In genomic region chr11:40394864-40395266, GRCm38 (mm10) we compare ENCODE assay signal across 11 mouse cellular contexts.
DNase-seq lines count a peak whose midpoint lies in the region; ATAC-seq and TF ChIP-seq lines count a peak whose summit lies in the region.
"Had no signal": no experiment of that assay in that cellular context is flagged by ENCODE, and none has a peak within 500 bp of the region (broad histone marks: within the 10 kb centered on the region; RNA-seq: fewer than 3 reads in every experiment).

No protein-coding gene starts in this region.

- WGBS in forebrain, embryonic 16.5 days = 22% methylated on average over 7 of the region's 7 CpGs
- WGBS in limb, embryonic 14.5 days = 17% methylated on average over 7 of the region's 7 CpGs
- WGBS in neural tube, embryonic 15.5 days = 23% methylated on average over 7 of the region's 7 CpGs

- H3K4me2 ChIP-seq in forebrain, embryonic 16.5 days (ENCODE audit: low read length) = peak overlapping the region; percentile 38
- peak overlapping the region; percentile 30 for H3K4me2 ChIP-seq in limb, embryonic 14.5 days (replicated peaks; ENCODE audit: low read depth, low read length, severe bottlenecking)
- peak overlapping the region; percentile 45 for H3K4me2 ChIP-seq in neural tube, embryonic 15.5 days
- H3K4me2 ChIP-seq: heart, embryonic 13.5 days had no signal

- intact Hi-C loops in heart, postnatal 10 days (cut with DNase I) = no loop called here

- ATAC-seq in forebrain, embryonic 16.5 days = peak; percentile 57; the same call in 1 of the 2 replicates
- ATAC-seq in limb, embryonic 14.5 days (ENCODE audit: low FRiP score, low read depth) = peak; percentile 62
- ATAC-seq in neural tube, embryonic 15.5 days (ENCODE audit: low FRiP score) = peak; percentile 84

- TF ChIP-seq POLR2A in limb, embryonic 14.5 days (IDR thresholded peaks at IDR 0.05; ENCODE audit: borderline replicate concordance, extremely low read depth, insufficient read depth, insufficient read length) = no peak

- H3K4me3 ChIP-seq in forebrain, embryonic 16.5 days (replicated peaks; ENCODE audit: low read length) = no peak overlapping the region
- H3K4me3 ChIP-seq in limb, embryonic 14.5 days (replicated peaks; ENCODE audit: low read length) = peak overlapping the region; percentile 12; the same call in 1 of the 2 replicates
- 0 out of 2 replicates have a peak overlapping the region, but pooled peaks have one; percentile 8 for H3K4me3 ChIP-seq in neural tube, embryonic 15.5 days (replicated peaks)
- H3K4me3 ChIP-seq: heart, embryonic 13.5 days had no signal

- H3K9me3 ChIP-seq in forebrain, embryonic 16.5 days (ENCODE audit: control insufficient read depth, low read length) = no peaks in the 10 kb centered on the region
- no peaks in the 10 kb centered on the region for H3K9me3 ChIP-seq in limb, embryonic 14.5 days (ENCODE audit: control insufficient read depth, low read length)
- H3K9me3 ChIP-seq in neural tube, embryonic 15.5 days (replicated peaks) = no peaks in the 10 kb centered on the region
- H3K9me3 ChIP-seq: heart, embryonic 13.5 days had no signal

- H3K27me3 ChIP-seq in forebrain, embryonic 16.5 days (replicated peaks; ENCODE audit: control insufficient read depth, insufficient read depth, low read length) = no peaks in the 10 kb centered on the region
- H3K27me3 ChIP-seq in limb, embryonic 14.5 days (ENCODE audit: control insufficient read depth, insufficient read depth, low read length) = no peaks in the 10 kb centered on the region
- no peaks in the 10 kb centered on the region for H3K27me3 ChIP-seq in neural tube, embryonic 15.5 days (replicated peaks)
- H3K27me3 ChIP-seq: heart, embryonic 13.5 days had no signal

- H3K36me3 ChIP-seq in forebrain, embryonic 16.5 days (ENCODE audit: control insufficient read depth, insufficient read depth) = no peaks in the 10 kb centered on the region
- no peaks in the 10 kb centered on the region for H3K36me3 ChIP-seq in limb, embryonic 14.5 days (ENCODE audit: control insufficient read depth, insufficient read depth, low read length)
- no peaks in the 10 kb centered on the region for H3K36me3 ChIP-seq in neural tube, embryonic 15.5 days
- H3K36me3 ChIP-seq: heart, embryonic 13.5 days had no signal

- peak; percentile 8 for DNase-seq in layer of hippocampus, adult 9-11 months
- DNase-seq in layer of hippocampus, adult 9-10 months (ENCODE audit: low spot score) = no peak
- peak; percentile 20 for DNase-seq in limb, embryonic 14.5 days (ENCODE audit: low spot score)
- no peak for DNase-seq in heart, postnatal 10 days
- no peak for DNase-seq in gastrocnemius, adult 18-20 months (ENCODE audit: low spot score)
- DNase-seq in thymus, postnatal 0 days (ENCODE audit: low spot score) = no peak
- DNase-seq: kidney, adult 2 months; lung, postnatal 10 days had no signal

- no peak overlapping the region for H3K9ac ChIP-seq in forebrain, embryonic 16.5 days (replicated peaks; ENCODE audit: low read depth, low read length)
- no peak overlapping the region for H3K9ac ChIP-seq in limb, embryonic 14.5 days (ENCODE audit: low read depth, low read length, severe bottlenecking)
- H3K9ac ChIP-seq in neural tube, embryonic 15.5 days (replicated peaks) = no peak overlapping the region
- H3K9ac ChIP-seq: heart, embryonic 13.5 days had no signal

- H3K27ac ChIP-seq in forebrain, embryonic 16.5 days (ENCODE audit: low read length) = peak overlapping the region; percentile 37; the same call in 1 of the 2 replicates
- peak overlapping the region; percentile 66 for H3K27ac ChIP-seq in limb, embryonic 14.5 days (replicated peaks; ENCODE audit: low read depth, low read length)
- peak overlapping the region; percentile 74 for H3K27ac ChIP-seq in neural tube, embryonic 15.5 days (replicated peaks)
- H3K27ac ChIP-seq: heart, embryonic 13.5 days had no signal

- H3K4me1 ChIP-seq in forebrain, embryonic 16.5 days (replicated peaks; ENCODE audit: control insufficient read depth, insufficient read depth, low read length) = peaks cover 15% of the 10 kb centered on the region
- H3K4me1 ChIP-seq in limb, embryonic 14.5 days (ENCODE audit: control insufficient read depth, insufficient read depth, low read length) = peaks cover 13% of the 10 kb centered on the region
- H3K4me1 ChIP-seq in neural tube, embryonic 15.5 days = peaks cover 23% of the 10 kb centered on the region
- H3K4me1 ChIP-seq: heart, embryonic 13.5 days had no signal

Comparison
In these comparisons a context has a peak if more than half of its experiments do, and no peak if none do; other contexts are left out.
1. DNase-seq: peak in layer of hippocampus, adult 9-11 months (single experiment) and limb, embryonic 14.5 days (single experiment); none in layer of hippocampus, adult 9-10 months (single experiment), heart, postnatal 10 days (0 of 2), gastrocnemius, adult 18-20 months (single experiment) and thymus, postnatal 0 days (single experiment).
2. Peak in every context shown above with its lines, with median percentiles within 50 percentile points of each other: ATAC-seq, H3K27ac ChIP-seq and H3K4me2 ChIP-seq.